Mouse (Mus musculus) spleen, adult 2 months (tissue): ENCODE data around the gene Twsg1. TPM values are rescaled to one million over a fixed set of nuclear protein-coding genes. Genes with fewer than 3 reads are reported as not detected.

Experiments used
- DNase-seq, 2 experiments: peaks; one replicate each; pipeline versions ENCODE4 v3.0.0 to v3.0.0-alpha.2; 2012 to 2021; ENCODE audit warnings: low spot score in 2 of 2, low read depth in 1 of 2
- H3K27ac ChIP-seq: fragments of 200-500 bp; 2 replicates; pipeline ENCODE4 v1.5.1; 2012; ENCODE audit warnings: low read length, inconsistent platforms; ENCODE audit not compliant: insufficient read depth
- H3K27me3 ChIP-seq: fragments of 200-500 bp; 2 replicates; pipeline ENCODE4 v1.6.1; 2012; ENCODE audit warnings: mild to moderate bottlenecking, moderate library complexity, low read length, inconsistent platforms; ENCODE audit not compliant: control insufficient read depth, insufficient read depth
- H3K36me3 ChIP-seq: fragments of 200-500 bp; 2 replicates; pipeline ENCODE4 v1.6.1; 2012; ENCODE audit warnings: mild to moderate bottlenecking, low read length, inconsistent platforms; ENCODE audit not compliant: control insufficient read depth, insufficient read depth
- H3K4me1 ChIP-seq: fragments of 200-500 bp; 2 replicates; pipeline ENCODE4 v1.6.1; 2011; ENCODE audit warnings: inconsistent platforms; ENCODE audit not compliant: control insufficient read depth, insufficient read depth, insufficient read length
- H3K4me3 ChIP-seq: fragments of 200-500 bp; 2 replicates; pipeline ENCODE4 v1.5.1; 2011; ENCODE audit warnings: mild to moderate bottlenecking, inconsistent platforms; ENCODE audit not compliant: insufficient read depth, insufficient read length; ENCODE audit errors: extremely low read depth
- CTCF ChIP-seq: fragments of 200-500 bp; IDR thresholded peaks from 2 replicates; pipeline ENCODE4 v1.5.1; 2011; ENCODE audit warnings: mild to moderate bottlenecking, inconsistent platforms; ENCODE audit not compliant: insufficient read depth, insufficient read length, insufficient replicate concordance; ENCODE audit errors: extremely low read depth
- POLR2A ChIP-seq: fragments of 200-500 bp; IDR thresholded peaks from 2 replicates; pipeline ENCODE4 v1.6.1; 2011; ENCODE audit warnings: low read depth, low read length, inconsistent platforms
- WGBS: fragments of 180-500 bp; shearing (Covaris S2); methylation state at CpG from one replicate; pipeline ENCODE4 v1.1.7; 2018; 5-methylcytosine and 5-hydroxymethylcytosine counted together
- polyA plus RNA-seq: library from polyadenylated mRNA; depleted of rRNA; stranded (reverse); fragments of >200 nt; gene quantifications from 2 replicates; pipeline ENCODE4 v1.2.3, GENCODE M21; 2012

The Twsg1 gene
- polyA plus RNA-seq, 1 experiment: 12.9 TPM

DNA sequence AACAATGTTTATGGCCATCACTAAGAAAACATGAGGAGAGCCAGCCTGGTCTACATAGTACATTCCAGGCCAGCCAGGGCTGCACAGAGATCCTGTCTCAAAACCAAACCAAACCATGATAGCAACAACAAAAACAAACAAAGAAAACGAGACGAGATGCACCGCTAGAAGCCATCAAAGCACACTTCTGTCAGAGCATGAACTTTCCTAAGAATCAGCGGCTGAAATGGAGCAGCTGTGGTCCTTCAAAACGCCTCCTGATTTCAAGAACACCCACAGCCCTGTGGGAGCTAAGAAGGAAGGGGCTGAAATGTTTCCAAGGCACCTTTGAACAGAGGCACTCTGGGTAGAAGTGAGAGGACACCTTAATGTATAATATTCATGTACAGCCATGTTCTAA lies 26.8 kb downstream of the Twsg1 start:
- WGBS: 90% methylated on average over 5 of the region's 5 CpGs
- Histone ChIP-seq H3K4me3 (no peak overlapping the region), H3K36me3 (peaks cover 14% of the 10 kb centered on the region), H3K27me3 (no peaks in the 10 kb centered on the region), H3K27ac (no peak overlapping the region), H3K4me1 (peaks cover 3% of the 10 kb centered on the region; the same call in 1 of the 2 replicates)
- DNase-seq: no peak
- no peak for TF ChIP-seq CTCF
- no peak for TF ChIP-seq POLR2A

DNA sequence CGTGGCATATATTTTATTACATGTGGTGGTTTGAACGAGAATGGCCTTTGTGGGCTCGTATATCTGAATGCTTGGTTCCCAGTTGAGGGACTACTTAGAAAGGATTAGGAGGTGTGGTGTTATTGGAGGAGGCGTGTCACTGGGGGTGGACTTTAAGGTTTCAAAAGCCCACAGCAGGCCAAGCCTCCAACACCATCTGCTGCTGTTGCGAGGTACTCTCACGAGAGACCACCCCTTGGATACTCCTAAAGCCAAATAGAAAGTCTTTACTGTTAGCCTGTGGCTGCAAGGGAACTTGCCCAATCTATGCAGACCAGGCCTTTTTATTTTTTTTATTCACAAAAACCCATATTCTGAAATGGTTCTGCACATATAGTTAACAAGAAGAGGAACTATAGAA lies 29.1 kb downstream of the Twsg1 start:
- H3K4me1 ChIP-seq: peaks cover 3% of the 10 kb centered on the region; the same call in 1 of the 2 replicates
- H3K36me3 ChIP-seq: peaks cover 11% of the 10 kb centered on the region
- no peak overlapping the region for H3K27ac ChIP-seq
- H3K4me3 ChIP-seq: no peak overlapping the region
- 92% methylated on average over 6 of the region's 6 CpGs for WGBS
- no peaks in the 10 kb centered on the region for H3K27me3 ChIP-seq
- TF ChIP-seq POLR2A: no peak
- no peak for TF ChIP-seq CTCF
- DNase-seq: no peak

DNA sequence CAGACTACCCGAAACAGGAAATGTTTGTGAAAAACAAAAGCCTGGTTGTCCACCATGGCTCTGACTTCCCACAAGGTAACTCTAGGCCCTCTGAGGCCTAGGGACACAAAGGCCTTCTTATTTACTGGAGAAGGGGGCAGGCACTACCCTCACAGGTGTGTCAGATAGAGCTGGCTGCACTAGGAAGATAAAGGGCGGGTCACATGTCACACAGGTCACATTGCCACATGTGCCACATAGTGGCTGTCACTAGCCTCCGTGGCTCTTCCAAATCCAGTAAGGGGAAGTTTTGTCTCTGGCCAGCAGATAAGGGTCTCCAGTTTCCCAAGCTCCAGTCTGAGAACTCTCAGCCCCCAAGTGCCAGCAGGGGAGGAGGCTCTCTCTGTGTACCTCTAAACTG lies 31.8 kb downstream of the Twsg1 start:
- H3K4me3 ChIP-seq: no peak overlapping the region
- no peaks in the 10 kb centered on the region for H3K27me3 ChIP-seq
- H3K4me1 ChIP-seq: peaks cover 3% of the 10 kb centered on the region; the same call in 1 of the 2 replicates
- peaks cover 1% of the 10 kb centered on the region; the same call in 1 of the 2 replicates for H3K36me3 ChIP-seq
- TF ChIP-seq CTCF (no peak), POLR2A (no peak)
- no peak for DNase-seq
- H3K27ac ChIP-seq: no peak overlapping the region
- 70% methylated on average over 3 of the region's 3 CpGs for WGBS

DNA sequence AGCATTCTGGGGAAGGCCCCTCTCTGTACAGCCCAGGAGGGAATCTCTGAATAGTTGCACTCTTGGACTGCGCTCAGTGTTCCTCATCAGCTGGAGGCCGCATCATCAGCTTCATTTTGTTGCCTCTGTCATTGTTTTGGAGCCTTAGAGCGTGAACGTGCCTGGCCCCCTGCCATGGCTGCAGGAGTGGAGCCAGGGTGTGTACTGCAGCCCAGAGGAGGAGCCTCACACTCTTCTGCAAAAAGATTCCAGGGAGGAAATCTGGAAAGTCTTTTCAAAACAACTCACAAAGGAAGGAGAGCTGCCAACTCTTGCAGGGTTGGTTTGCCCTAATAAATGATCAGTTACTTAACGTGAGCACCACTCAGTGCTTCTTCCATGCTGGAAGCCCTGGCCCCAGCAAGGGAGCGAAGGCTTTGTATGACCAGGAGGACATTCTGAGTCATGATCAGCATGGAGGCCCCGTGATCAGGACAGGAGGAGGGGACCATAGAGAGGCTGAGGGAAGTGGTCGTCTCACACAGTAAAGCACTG lies 34.8 kb downstream of the Twsg1 start:
- WGBS: 73% methylated on average over 8 of the region's 8 CpGs
- peaks cover 3% of the 10 kb centered on the region; the same call in 1 of the 2 replicates for H3K4me1 ChIP-seq
- H3K36me3 ChIP-seq: no peaks in the 10 kb centered on the region
- H3K27ac ChIP-seq: no peak overlapping the region
- H3K27me3 ChIP-seq: no peaks in the 10 kb centered on the region
- no peak for DNase-seq
- no peak for TF ChIP-seq POLR2A
- TF ChIP-seq CTCF: no peak
- no peak overlapping the region for H3K4me3 ChIP-seq

DNA sequence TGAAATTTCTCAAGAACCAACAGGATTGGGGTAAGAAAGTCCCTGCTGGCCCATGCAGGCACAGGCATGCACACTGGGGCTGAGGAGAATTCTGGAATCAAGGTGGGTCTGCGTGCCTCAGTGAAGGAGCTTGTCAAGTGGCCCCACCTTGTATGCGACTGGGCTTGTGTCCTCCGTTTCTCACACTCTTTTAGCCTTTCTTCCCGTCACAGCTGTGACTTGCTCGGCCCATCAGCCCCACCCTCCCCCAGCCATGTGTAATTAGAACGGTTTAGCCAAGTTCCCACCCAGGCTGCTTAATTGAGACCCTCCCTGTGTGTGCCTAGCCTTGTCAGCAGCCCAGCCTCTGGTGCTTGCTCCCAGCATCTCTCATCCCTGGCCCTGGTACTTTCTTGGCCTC lies 36.9 kb downstream of the Twsg1 start:
- Histone ChIP-seq H3K4me1 (no peaks in the 10 kb centered on the region), H3K27me3 (no peaks in the 10 kb centered on the region), H3K36me3 (no peaks in the 10 kb centered on the region), H3K27ac (no peak overlapping the region), H3K4me3 (no peak overlapping the region)
- TF ChIP-seq POLR2A (no peak), CTCF (no peak)
- WGBS: 92% methylated on average over 6 of the region's 6 CpGs
- DNase-seq: no peak

DNA sequence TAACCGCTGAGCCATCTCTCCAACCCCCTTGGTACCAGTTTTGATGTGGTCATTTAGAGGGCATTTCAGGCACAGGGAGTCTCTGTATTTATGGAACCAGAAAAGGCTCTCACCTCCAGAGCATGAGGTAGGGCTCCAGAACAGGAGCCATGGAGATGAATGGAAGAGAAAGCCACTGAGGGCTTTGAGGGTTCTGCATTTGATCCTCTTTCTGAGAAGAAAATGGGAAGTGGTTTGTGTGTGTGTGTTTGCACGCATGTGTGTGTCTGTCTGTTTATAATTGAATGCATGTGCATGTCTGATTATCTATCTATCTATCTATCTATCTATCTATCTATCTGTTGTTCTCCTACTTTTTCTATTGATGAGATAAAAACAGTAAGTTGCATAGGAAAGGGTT lies 38.8 kb downstream of the Twsg1 start:
- Histone ChIP-seq H3K36me3 (no peaks in the 10 kb centered on the region), H3K4me3 (no peak overlapping the region), H3K27ac (no peak overlapping the region), H3K4me1 (peaks cover 2% of the 10 kb centered on the region; the same call in 1 of the 2 replicates), H3K27me3 (no peaks in the 10 kb centered on the region)
- 58% methylated on average over 2 of the region's 2 CpGs for WGBS
- TF ChIP-seq POLR2A: no peak
- TF ChIP-seq CTCF: no peak
- DNase-seq: no peak

DNA sequence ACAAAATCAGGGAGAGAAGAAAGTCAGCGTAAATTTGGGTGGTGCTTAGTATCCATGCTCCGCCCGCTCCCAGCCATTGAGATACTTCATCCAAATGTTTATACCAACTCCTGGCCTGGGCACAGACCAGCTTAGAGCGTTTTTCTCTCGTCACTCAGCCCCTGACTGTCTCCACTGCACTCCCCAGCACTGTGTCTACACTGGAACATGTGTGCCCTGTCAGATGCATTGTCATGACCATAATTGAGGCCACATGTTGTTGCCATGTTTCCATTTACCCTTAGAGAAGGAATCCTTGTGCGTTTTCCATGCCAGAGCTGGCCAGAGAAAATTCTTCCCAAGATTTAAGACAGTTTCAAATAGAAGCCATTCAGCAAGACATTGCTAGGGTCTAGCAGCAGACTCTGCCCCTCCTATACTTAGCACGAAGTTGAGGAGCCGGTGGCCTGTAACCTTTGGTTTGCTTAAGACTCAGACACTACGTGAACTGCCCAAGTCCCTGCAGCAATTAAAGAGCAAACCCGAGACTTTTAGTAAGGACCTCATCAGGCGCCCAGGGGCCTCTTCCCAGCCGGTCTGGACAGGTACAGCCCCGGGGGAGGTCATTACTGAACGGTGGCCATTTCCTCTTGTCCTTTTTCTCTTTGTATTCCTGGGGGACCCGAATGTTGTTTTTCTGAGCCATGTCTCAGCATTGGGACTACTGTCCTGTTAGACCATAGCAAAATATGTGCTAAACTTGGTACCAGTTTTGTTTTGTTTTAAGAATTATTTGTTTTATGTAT lies 39.5 kb downstream of the Twsg1 start:
- DNase-seq: no peak
- TF ChIP-seq POLR2A: no peak
- TF ChIP-seq CTCF: no peak
- Histone ChIP-seq H3K27ac (no peak overlapping the region), H3K4me1 (peaks cover 4% of the 10 kb centered on the region; the same call in 1 of the 2 replicates), H3K36me3 (no peaks in the 10 kb centered on the region), H3K27me3 (no peaks in the 10 kb centered on the region), H3K4me3 (no peak overlapping the region)
- WGBS: 89% methylated on average over 15 of the region's 15 CpGs
